Mouse (Mus musculus) hindbrain, embryonic 13.5 days (tissue): Measurements from ENCODE around the gene Rpl23. TPM values are rescaled to one million over a fixed set of nuclear protein-coding genes. Genes with fewer than 3 reads are reported as not detected.

Experiments used
- ATAC-seq: fragments of 200-750 bp; cut with Nextera tagmentation; 2 replicates; pipeline ENCODE4 v1.8.0; 2017; ENCODE audit warnings: moderate TSS enrichment; ENCODE audit not compliant: low FRiP score
- H3K27ac ChIP-seq: fragments of 300-500 bp; sonication (generic); 2 replicates; pipeline ENCODE4 v1.5.1; 2015; ENCODE audit warnings: inconsistent platforms, mild to moderate bottlenecking, moderate library complexity
- H3K27me3 ChIP-seq: fragments of 300-500 bp; sonication (generic); 2 replicates; pipeline ENCODE4 v1.6.1; 2015; ENCODE audit warnings: mild to moderate bottlenecking, inconsistent platforms
- H3K36me3 ChIP-seq: fragments of 300-500 bp; sonication (generic); 2 replicates; pipeline ENCODE4 v1.6.1; 2015; ENCODE audit warnings: mild to moderate bottlenecking, inconsistent platforms
- H3K4me1 ChIP-seq: fragments of 300-500 bp; sonication (generic); replicated peaks from 2 replicates; pipeline ENCODE4 v1.6.1; 2015; ENCODE audit warnings: inconsistent platforms
- H3K4me2 ChIP-seq: fragments of 300-500 bp; sonication (generic); 2 replicates; pipeline ENCODE4 v1.6.1; 2015; ENCODE audit warnings: inconsistent platforms, mild to moderate bottlenecking, moderate library complexity
- H3K4me3 ChIP-seq: fragments of 300-500 bp; sonication (generic); 2 replicates; pipeline ENCODE4 v1.5.1; 2015; ENCODE audit warnings: mild to moderate bottlenecking, inconsistent platforms
- H3K9ac ChIP-seq: fragments of 300-500 bp; sonication (generic); 2 replicates; pipeline ENCODE4 v1.6.1; 2015; ENCODE audit warnings: mild to moderate bottlenecking, inconsistent platforms
- H3K9me3 ChIP-seq: fragments of 300-500 bp; sonication (generic); 2 replicates; pipeline ENCODE4 v1.6.1; 2016; ENCODE audit warnings: inconsistent platforms
- WGBS: fragments of 180-500 bp; shearing (Covaris S2); methylation state at CpG from one replicate; pipeline ENCODE4 v1.1.7; 2015; 5-methylcytosine and 5-hydroxymethylcytosine counted together
- polyA plus RNA-seq: library from polyadenylated mRNA; unstranded; fragments of >200 nt; fragmentation: Nextera tagmentation; extraction: Ambion mirVana; gene quantifications from 2 replicates; pipeline ENCODE4 v1.2.1, GENCODE M21; 2015

Rpl23 gene
- polyA plus RNA-seq, 1 experiment from 2014 or later, result 380 TPM

GRCm38 (mm10) chr11:97812491-97812921, 30.3 kb upstream of the Rpl23 start:
- H3K27ac ChIP-seq, result peak overlapping the region; percentile 95
- peaks cover 94% of the 10 kb centered on the region for H3K4me1 ChIP-seq
- WGBS, result 20% methylated on average over 3 of the region's 3 CpGs
- H3K27me3 ChIP-seq, result no peaks in the 10 kb centered on the region
- ATAC-seq, result peak; percentile 87
- peak overlapping the region; percentile 48 for H3K4me2 ChIP-seq
- peak overlapping the region; percentile 15; the same call in 1 of the 2 replicates for H3K4me3 ChIP-seq
- H3K36me3 ChIP-seq, result peaks cover 51% of the 10 kb centered on the region
- peak overlapping the region; percentile 66 for H3K9ac ChIP-seq
- H3K9me3 ChIP-seq, result no peaks in the 10 kb centered on the region

- Histone ChIP-seq H3K36me3 (peaks cover 51% of the 10 kb centered on the region), H3K4me2 (peak overlapping the region; percentile 48), H3K27ac (peak overlapping the region; percentile 95), H3K9ac (peak overlapping the region; percentile 66), H3K4me3 (0 out of 2 replicates have a peak overlapping the region, but pooled peaks have one; percentile 15), H3K4me1 (peaks cover 95% of the 10 kb centered on the region), H3K9me3 (no peaks in the 10 kb centered on the region), H3K27me3 (no peaks in the 10 kb centered on the region)
- WGBS, result 29% methylated on average over 11 of the region's 13 CpGs
- ATAC-seq, result peak; percentile 21
Measured at GRCm38 (mm10) chr11:97811569-97812362, 29.5 kb upstream of the Rpl23 start.

GRCm38 (mm10) chr11:97810970-97811369, 28.7 kb upstream of the Rpl23 start:
- WGBS, result 10% methylated on average over 3 of the region's 3 CpGs
- Histone ChIP-seq H3K27ac (peak overlapping the region; percentile 95), H3K9me3 (no peaks in the 10 kb centered on the region), H3K9ac (0 out of 2 replicates have a peak overlapping the region, but pooled peaks have one; percentile 66), H3K4me3 (no peak overlapping the region), H3K4me1 (peaks cover 98% of the 10 kb centered on the region), H3K4me2 (peak overlapping the region; percentile 48; the same call in 1 of the 2 replicates), H3K36me3 (peaks cover 43% of the 10 kb centered on the region), H3K27me3 (no peaks in the 10 kb centered on the region)
- no peak for ATAC-seq

GRCm38 (mm10) chr11:97810356-97810755, 28.1 kb upstream of the Rpl23 start:
- Histone ChIP-seq H3K27me3 (no peaks in the 10 kb centered on the region), H3K4me3 (no peak overlapping the region), H3K27ac (peak overlapping the region; percentile 95; the same call in 1 of the 2 replicates), H3K36me3 (peaks cover 37% of the 10 kb centered on the region), H3K9ac (no peak overlapping the region), H3K4me2 (no peak overlapping the region), H3K9me3 (no peaks in the 10 kb centered on the region), H3K4me1 (peaks cover 98% of the 10 kb centered on the region)
- WGBS, result 86% methylated on average over 7 of the region's 7 CpGs
- ATAC-seq, result no peak

- Histone ChIP-seq H3K27ac (peak overlapping the region; percentile 41), H3K9me3 (no peaks in the 10 kb centered on the region), H3K4me1 (peaks cover 98% of the 10 kb centered on the region), H3K4me2 (no peak overlapping the region), H3K4me3 (no peak overlapping the region), H3K36me3 (peaks cover 30% of the 10 kb centered on the region), H3K9ac (no peak overlapping the region), H3K27me3 (no peaks in the 10 kb centered on the region)
- no peak for ATAC-seq
- 75% methylated on average over 7 of the region's 7 CpGs for WGBS
Measured at GRCm38 (mm10) chr11:97809235-97810121, 27.2 kb upstream of the Rpl23 start.

- Histone ChIP-seq H3K4me3 (no peak overlapping the region), H3K9ac (no peak overlapping the region; the same call in 1 of the 2 replicates), H3K4me1 (peaks cover 99% of the 10 kb centered on the region), H3K9me3 (no peaks in the 10 kb centered on the region), H3K36me3 (peaks cover 30% of the 10 kb centered on the region), H3K27me3 (no peaks in the 10 kb centered on the region), H3K4me2 (no peak overlapping the region), H3K27ac (peak overlapping the region; percentile 41)
- 41% methylated on average over 5 of the region's 5 CpGs for WGBS
- no peak for ATAC-seq
Measured at GRCm38 (mm10) chr11:97808621-97809234, 26.5 kb upstream of the Rpl23 start.

- 79% methylated on average over 2 of the region's 2 CpGs for WGBS
- H3K27ac ChIP-seq, result peak overlapping the region; percentile 41
Measured at GRCm38 (mm10) chr11:97808093-97808492, 25.9 kb upstream of the Rpl23 start.

GRCm38 (mm10) chr11:97807626-97808025, 25.4 kb upstream of the Rpl23 start:
- ATAC-seq, result no peak
- WGBS, result 57% methylated on average over 6 of the region's 6 CpGs

More at GRCm38 (mm10) chr11:97808093-97808492, 25.9 kb upstream of the Rpl23 start:
- ATAC-seq, result no peak
- Histone ChIP-seq H3K4me1 (peaks cover 95% of the 10 kb centered on the region), H3K9ac (no peak overlapping the region; the same call in 1 of the 2 replicates), H3K27me3 (no peaks in the 10 kb centered on the region), H3K4me3 (no peak overlapping the region), H3K9me3 (no peaks in the 10 kb centered on the region), H3K4me2 (no peak overlapping the region), H3K36me3 (peaks cover 30% of the 10 kb centered on the region)

GRCm38 (mm10) chr11:97806613-97806964, 24.4 kb upstream of the Rpl23 start:
- H3K27ac ChIP-seq, result peak overlapping the region; percentile 85
- no peak for ATAC-seq
- H3K9ac ChIP-seq, result peak overlapping the region; percentile 52; the same call in 1 of the 2 replicates
- H3K27me3 ChIP-seq, result no peaks in the 10 kb centered on the region
- 51% methylated on average over 7 of the region's 7 CpGs for WGBS
- no peaks in the 10 kb centered on the region for H3K9me3 ChIP-seq
- H3K4me1 ChIP-seq, result peaks cover 92% of the 10 kb centered on the region
- H3K36me3 ChIP-seq, result peaks cover 30% of the 10 kb centered on the region
- H3K4me3 ChIP-seq, result no peak overlapping the region
- H3K4me2 ChIP-seq, result peak overlapping the region; percentile 42

More at GRCm38 (mm10) chr11:97807626-97808025, 25.4 kb upstream of the Rpl23 start:
- Histone ChIP-seq H3K4me2 (no peak overlapping the region), H3K36me3 (peaks cover 30% of the 10 kb centered on the region), H3K4me3 (no peak overlapping the region), H3K27me3 (no peaks in the 10 kb centered on the region), H3K9ac (no peak overlapping the region), H3K9me3 (no peaks in the 10 kb centered on the region), H3K27ac (peak overlapping the region; percentile 41; the same call in 1 of the 2 replicates), H3K4me1 (peaks cover 92% of the 10 kb centered on the region)

GRCm38 (mm10) chr11:97805662-97806612, 23.7 kb upstream of the Rpl23 start:
- H3K27me3 ChIP-seq, result no peaks in the 10 kb centered on the region
- 28% methylated on average over 15 of the region's 15 CpGs for WGBS
- H3K4me2 ChIP-seq, result peak overlapping the region; percentile 42
- H3K4me1 ChIP-seq, result peaks cover 92% of the 10 kb centered on the region
- H3K9ac ChIP-seq, result peak overlapping the region; percentile 52
- peaks cover 30% of the 10 kb centered on the region for H3K36me3 ChIP-seq
- H3K4me3 ChIP-seq, result peak overlapping the region; percentile 10
- ATAC-seq, result peak; percentile 62; the same call in 1 of the 2 replicates
- peak overlapping the region; percentile 85 for H3K27ac ChIP-seq
- no peaks in the 10 kb centered on the region for H3K9me3 ChIP-seq
